Mouse (Mus musculus) myocyte (in vitro differentiated cells): ENCODE data around the gene Gm49403.

Source experiments
- MYOG ChIP-seq, 3 experiments: IDR thresholded peaks; one replicate each; pipeline ENCODE4 v1.6.1; 2011; ENCODE audit warnings: control low read depth in 2 of 3, low read depth in 2 of 3, mild to moderate bottlenecking in 2 of 3; ENCODE audit not compliant: insufficient read length in 2 of 3, control insufficient read depth in 1 of 3, insufficient read depth in 1 of 3
- POLR2A ChIP-seq: IDR thresholded peaks from one replicate; pipeline ENCODE4 v1.6.1; 2011; ENCODE audit warnings: low read depth, mild to moderate bottlenecking, control low read depth, moderate library complexity; ENCODE audit not compliant: insufficient read length
- SRF ChIP-seq: IDR thresholded peaks from one replicate; pipeline ENCODE4 v1.6.1; 2011; ENCODE audit warnings: low read depth; ENCODE audit not compliant: control insufficient read depth, insufficient read length
- TCF12 ChIP-seq: IDR thresholded peaks from one replicate; pipeline ENCODE4 v1.6.1; 2011; ENCODE audit warnings: mild to moderate bottlenecking, control low read depth; ENCODE audit not compliant: poor library complexity, insufficient read depth, severe bottlenecking

DNA sequence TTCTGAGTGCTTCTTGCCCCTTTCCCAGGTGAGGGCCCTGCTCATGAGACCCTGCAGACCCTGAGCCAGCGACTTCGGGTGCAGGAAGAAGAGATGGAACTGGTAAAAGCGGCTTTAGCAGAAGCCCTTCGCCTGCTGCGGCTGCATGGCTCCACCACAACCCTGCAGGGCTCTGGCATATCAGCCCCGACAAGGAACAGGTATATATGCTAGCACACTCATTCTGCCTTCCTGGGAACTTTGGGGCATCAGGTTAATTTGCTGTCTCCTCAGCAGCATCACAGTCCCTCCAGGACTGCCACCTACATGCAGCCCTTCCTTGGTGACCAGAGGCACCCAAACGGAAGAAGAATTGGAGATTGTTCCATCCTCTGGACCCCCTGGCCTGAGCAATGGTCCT is 47.0 kb downstream of the Gm49403 start:
- TF ChIP-seq POLR2A: no peak
- TF ChIP-seq MYOG (IDR thresholded peaks at IDR 0.05; ENCODE audit: control insufficient read depth in 1 of 3, insufficient read depth in 1 of 3, insufficient read length in 2 of 3, low read depth in 2 of 3): no peak
- no peak for TF ChIP-seq SRF
- no peak for TF ChIP-seq TCF12
